Mouse (Mus musculus): ENCODE measurements around the gene Cage1. TPM values are rescaled to one million over a fixed set of nuclear protein-coding genes. Genes with fewer than 3 reads are reported as not detected.

Cage1 gene
- polyA plus RNA-seq, 1 experiment from 2014 or later, result 0.63 TPM

DNA sequence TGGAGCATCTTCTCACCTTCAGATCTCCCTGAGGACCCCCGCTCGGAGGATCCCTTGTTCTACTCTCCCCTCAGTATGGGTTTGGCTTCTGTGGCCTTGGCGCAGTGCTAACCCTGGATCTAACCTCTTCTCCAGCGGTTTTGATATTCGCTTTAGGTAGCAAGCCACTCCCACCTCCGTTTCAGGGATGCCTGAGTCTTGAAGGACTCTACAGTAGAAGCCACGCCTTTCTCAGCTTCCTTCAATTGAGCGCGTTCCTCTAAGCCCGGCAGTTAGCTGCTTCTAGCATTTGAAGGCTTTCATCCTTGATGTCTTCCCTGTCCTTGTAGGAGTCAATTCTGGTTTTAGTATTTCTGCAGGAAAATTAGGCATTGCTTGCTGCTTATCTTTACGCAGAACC, 40.2 kb upstream of the Cage1 start:
- ATAC-seq, result no peak
- Histone ChIP-seq H3K4me2 (replicated peaks; ENCODE audit: low read depth) (no peak overlapping the region), H3K36me3 (ENCODE audit: control insufficient read depth, insufficient read depth) (no peaks in the 10 kb centered on the region), H3K4me1 (replicated peaks; ENCODE audit: control insufficient read depth, insufficient read depth, low read length) (0 out of 2 replicates have a peak, but pooled peaks cover 3% of the 10 kb centered on the region), H3K27me3 (replicated peaks; ENCODE audit: control insufficient read depth, insufficient read depth, low read length) (no peaks in the 10 kb centered on the region), H3K27ac (ENCODE audit: low read depth, low read length) (no peak overlapping the region), H3K4me3 (ENCODE audit: low read depth, low read length) (no peak overlapping the region), H3K9me3 (ENCODE audit: control insufficient read depth) (no peaks in the 10 kb centered on the region), H3K9ac (ENCODE audit: low read depth, low read length) (no peak overlapping the region)
- TF ChIP-seq CTCF (IDR thresholded peaks at IDR 0.05; ENCODE audit: low read depth), result no peak
- WGBS, result 26% methylated on average over 11 of the region's 11 CpGs

DNA sequence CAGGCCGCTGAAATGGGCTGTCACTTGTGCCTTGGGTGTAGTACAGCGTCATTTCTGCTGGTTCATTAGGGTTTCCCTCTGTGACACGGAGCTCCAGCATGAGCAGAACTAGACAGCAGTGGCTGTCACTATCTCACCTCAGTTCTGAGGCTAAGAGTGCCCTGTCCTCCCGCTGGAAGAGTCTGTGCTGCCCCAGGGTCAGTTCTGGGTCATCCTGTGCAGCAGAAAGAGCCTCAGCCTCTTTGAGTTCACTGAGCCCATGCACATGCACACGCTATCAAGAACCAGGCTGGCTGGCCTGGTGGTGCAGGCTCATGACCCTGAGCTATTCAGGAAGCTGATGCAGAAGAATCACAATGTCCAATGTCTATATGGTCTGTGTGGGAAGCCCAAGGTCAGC, 37.5 kb upstream of the Cage1 start:
- H3K4me3 ChIP-seq (ENCODE audit: low read depth, low read length), result no peak overlapping the region
- H3K36me3 ChIP-seq (ENCODE audit: control insufficient read depth, insufficient read depth), result no peaks in the 10 kb centered on the region
- no peak overlapping the region for H3K9ac ChIP-seq (ENCODE audit: low read depth, low read length)
- TF ChIP-seq CTCF (IDR thresholded peaks at IDR 0.05; ENCODE audit: low read depth), result no peak
- H3K27ac ChIP-seq (ENCODE audit: low read depth, low read length), result no peak overlapping the region
- no peaks in the 10 kb centered on the region for H3K9me3 ChIP-seq (ENCODE audit: control insufficient read depth)
- 23% methylated on average over 5 of the region's 5 CpGs for WGBS
- ATAC-seq, result peak; percentile 17; the same call in 1 of the 2 replicates
- no peaks in the 10 kb centered on the region for H3K4me1 ChIP-seq (replicated peaks; ENCODE audit: control insufficient read depth, insufficient read depth, low read length)
- H3K4me2 ChIP-seq (replicated peaks; ENCODE audit: low read depth), result no peak overlapping the region
- H3K27me3 ChIP-seq (replicated peaks; ENCODE audit: control insufficient read depth, insufficient read depth, low read length), result no peaks in the 10 kb centered on the region

- Histone ChIP-seq H3K4me3 (ENCODE audit: low read depth, low read length) (no peak overlapping the region), H3K27ac (ENCODE audit: low read depth, low read length) (no peak overlapping the region), H3K36me3 (ENCODE audit: control insufficient read depth, insufficient read depth) (no peaks in the 10 kb centered on the region), H3K9me3 (ENCODE audit: control insufficient read depth) (no peaks in the 10 kb centered on the region), H3K4me2 (replicated peaks; ENCODE audit: low read depth) (no peak overlapping the region), H3K27me3 (replicated peaks; ENCODE audit: control insufficient read depth, insufficient read depth, low read length) (no peaks in the 10 kb centered on the region), H3K4me1 (replicated peaks; ENCODE audit: control insufficient read depth, insufficient read depth, low read length) (no peaks in the 10 kb centered on the region), H3K9ac (ENCODE audit: low read depth, low read length) (no peak overlapping the region)
- no peak for TF ChIP-seq CTCF (IDR thresholded peaks at IDR 0.05; ENCODE audit: low read depth)
- WGBS, result 65% methylated on average over 18 of the region's 18 CpGs
- peak; percentile 37; the same call in 1 of the 2 replicates for ATAC-seq
These were observed 36.8 kb upstream of the Cage1 start for GRCm38 (mm10) chr13:38073374-38074307.

DNA sequence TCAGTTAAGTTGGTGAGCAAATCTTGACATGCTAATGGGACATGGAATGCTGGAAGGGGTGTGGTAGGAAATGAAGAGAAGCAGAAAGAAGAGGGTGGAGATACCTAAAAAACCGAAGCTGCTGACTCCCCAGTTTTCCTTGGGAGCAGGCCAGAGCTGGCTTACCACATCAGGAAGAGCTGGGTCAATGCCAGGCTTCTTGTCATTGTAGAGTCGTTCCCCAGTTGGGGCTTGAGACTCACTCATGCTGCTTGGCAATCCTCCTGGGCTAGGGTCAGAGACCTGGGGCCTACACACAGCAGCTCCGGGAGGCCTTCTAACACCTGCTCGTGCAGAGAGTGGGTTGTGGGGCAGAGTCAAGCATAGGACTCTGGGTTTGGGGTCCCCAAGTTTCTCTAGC, 34.1 kb upstream of the Cage1 start:
- Histone ChIP-seq H3K27me3 (replicated peaks; ENCODE audit: control insufficient read depth, insufficient read depth, low read length) (no peaks in the 10 kb centered on the region), H3K9ac (ENCODE audit: low read depth, low read length) (no peak overlapping the region), H3K9me3 (ENCODE audit: control insufficient read depth) (no peaks in the 10 kb centered on the region), H3K4me1 (replicated peaks; ENCODE audit: control insufficient read depth, insufficient read depth, low read length) (no peaks in the 10 kb centered on the region), H3K36me3 (ENCODE audit: control insufficient read depth, insufficient read depth) (no peaks in the 10 kb centered on the region), H3K27ac (ENCODE audit: low read depth, low read length) (no peak overlapping the region), H3K4me2 (replicated peaks; ENCODE audit: low read depth) (no peak overlapping the region), H3K4me3 (ENCODE audit: low read depth, low read length) (no peak overlapping the region)
- no peak for ATAC-seq
- TF ChIP-seq CTCF (IDR thresholded peaks at IDR 0.05; ENCODE audit: low read depth), result no peak
- WGBS, result 62% methylated on average over 4 of the region's 4 CpGs

DNA sequence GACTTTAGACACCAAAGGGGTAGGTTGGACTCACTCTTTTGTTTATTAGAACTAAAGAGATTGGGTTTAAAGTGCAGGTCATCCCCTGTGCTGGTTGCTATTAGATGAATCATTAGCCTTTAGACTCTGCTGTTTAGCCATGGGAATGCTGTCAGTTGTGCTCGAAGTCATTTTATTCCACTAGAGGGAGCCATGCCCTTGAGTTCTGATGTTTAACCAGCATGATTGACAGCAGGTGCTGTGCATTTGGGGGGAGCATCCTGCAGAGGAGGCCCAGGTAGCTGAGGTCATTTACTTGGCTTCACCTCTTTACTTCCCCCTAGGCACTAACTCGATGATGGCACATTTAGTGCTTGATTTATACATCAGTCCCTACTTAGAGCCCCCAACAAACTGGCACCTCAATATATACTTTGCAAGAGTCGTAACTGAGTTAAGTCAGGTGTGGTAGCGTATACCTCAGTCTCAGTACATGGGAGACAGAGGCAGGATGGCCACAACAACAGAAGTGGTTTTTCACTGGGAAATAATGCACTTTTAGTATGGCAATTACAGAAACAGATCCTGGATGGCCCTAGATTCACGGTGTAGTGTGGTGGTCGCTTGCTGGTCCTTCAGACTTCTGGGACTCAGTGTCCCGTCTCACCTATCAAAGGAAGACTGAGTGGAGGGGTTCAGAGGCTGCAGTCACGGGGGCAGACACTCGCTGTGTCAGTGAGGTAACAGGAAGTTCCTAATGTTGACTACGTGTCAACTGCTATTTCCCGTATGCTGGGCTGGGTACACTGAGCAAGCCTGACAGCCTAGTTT, 28.2 kb upstream of the Cage1 start:
- ATAC-seq, result peak; percentile 78
- WGBS, result 66% methylated on average over 11 of the region's 11 CpGs
- peak; percentile 95 for TF ChIP-seq CTCF (IDR thresholded peaks at IDR 0.05; ENCODE audit: low read depth)

DNA sequence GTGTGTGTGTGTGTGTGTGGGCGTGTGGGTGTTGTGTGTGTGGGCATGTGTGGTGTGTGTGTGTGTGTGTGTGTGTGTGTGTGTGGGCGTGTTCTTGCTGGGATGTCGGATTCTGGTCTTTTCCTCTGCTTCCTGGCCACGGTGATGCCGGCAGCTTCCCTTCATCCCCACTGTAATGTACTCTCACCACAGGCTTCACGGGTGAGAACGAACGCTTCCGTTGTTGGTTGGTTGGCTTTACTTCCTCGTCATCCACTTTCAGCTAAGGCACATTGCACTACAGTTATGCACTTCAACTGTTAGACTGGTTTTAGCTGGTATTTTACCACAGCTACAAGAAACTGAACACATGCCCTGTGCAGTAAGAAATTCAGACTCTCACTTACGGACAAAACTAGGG, 25.8 kb upstream of the Cage1 start:
- no peak overlapping the region for H3K4me3 ChIP-seq (ENCODE audit: low read depth, low read length)
- H3K4me1 ChIP-seq (replicated peaks; ENCODE audit: control insufficient read depth, insufficient read depth, low read length), result no peaks in the 10 kb centered on the region
- no peaks in the 10 kb centered on the region for H3K27me3 ChIP-seq (replicated peaks; ENCODE audit: control insufficient read depth, insufficient read depth, low read length)
- H3K27ac ChIP-seq (ENCODE audit: low read depth, low read length), result no peak overlapping the region
- H3K36me3 ChIP-seq (ENCODE audit: control insufficient read depth, insufficient read depth), result peaks cover 47% of the 10 kb centered on the region
- H3K9ac ChIP-seq (ENCODE audit: low read depth, low read length), result no peak overlapping the region
- no peak for TF ChIP-seq CTCF (IDR thresholded peaks at IDR 0.05; ENCODE audit: low read depth)
- no peak for ATAC-seq
- WGBS, result 88% methylated on average over 11 of the region's 11 CpGs
- no peaks in the 10 kb centered on the region for H3K9me3 ChIP-seq (ENCODE audit: control insufficient read depth)
- H3K4me2 ChIP-seq (replicated peaks; ENCODE audit: low read depth), result no peak overlapping the region

More for the DNA sequence above, 28.2 kb upstream of the Cage1 start:
- Histone ChIP-seq H3K27me3 (replicated peaks; ENCODE audit: control insufficient read depth, insufficient read depth, low read length) (no peaks in the 10 kb centered on the region), H3K36me3 (ENCODE audit: control insufficient read depth, insufficient read depth) (peaks cover 26% of the 10 kb centered on the region; the same call in 1 of the 2 replicates), H3K4me1 (replicated peaks; ENCODE audit: control insufficient read depth, insufficient read depth, low read length) (no peaks in the 10 kb centered on the region), H3K9me3 (ENCODE audit: control insufficient read depth) (no peaks in the 10 kb centered on the region), H3K9ac (ENCODE audit: low read depth, low read length) (no peak overlapping the region), H3K4me3 (ENCODE audit: low read depth, low read length) (no peak overlapping the region), H3K4me2 (replicated peaks; ENCODE audit: low read depth) (no peak overlapping the region), H3K27ac (ENCODE audit: low read depth, low read length) (no peak overlapping the region)

Measured in intestine, postnatal 0 days (tissue).